Mouse (Mus musculus) thymus, adult 18-20 months (tissue): ENCODE data around the gene Olfr474.
"Not testable (repeated sequence)": the region's sequence is repeated elsewhere in the genome, so short reads cannot be mapped to it uniquely, and the experiment has no call there.

ENCODE experiments used
- DNase-seq, 2 experiments: peaks; one replicate each; pipeline ENCODE4 v3.0.0; 2022; ENCODE audit warnings: mixed read lengths in 2 of 2

Gene Olfr474

DNA sequence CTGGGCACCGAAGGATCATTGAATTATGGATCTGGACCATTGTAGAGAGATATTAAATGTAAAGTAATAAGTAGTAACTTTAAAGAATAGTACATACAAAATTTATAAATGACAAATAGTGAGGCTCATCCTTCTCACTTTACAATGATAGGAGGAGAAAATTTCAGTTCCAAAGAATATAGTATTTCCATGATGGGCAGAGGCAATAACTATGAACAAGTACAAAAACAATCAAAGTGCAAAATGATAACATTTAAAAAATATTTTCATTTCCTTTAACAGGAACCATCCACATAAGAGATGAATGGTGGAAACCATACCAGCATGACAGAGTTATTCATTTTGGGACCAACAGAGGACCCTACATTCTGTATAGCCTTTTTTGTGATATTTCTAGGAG is at the start of gene Olfr474:
TSS of gene Olfr474 (plus strand) at position 301 of the 400 bp plus-strand sequence.
- DNase-seq: no peak

DNA sequence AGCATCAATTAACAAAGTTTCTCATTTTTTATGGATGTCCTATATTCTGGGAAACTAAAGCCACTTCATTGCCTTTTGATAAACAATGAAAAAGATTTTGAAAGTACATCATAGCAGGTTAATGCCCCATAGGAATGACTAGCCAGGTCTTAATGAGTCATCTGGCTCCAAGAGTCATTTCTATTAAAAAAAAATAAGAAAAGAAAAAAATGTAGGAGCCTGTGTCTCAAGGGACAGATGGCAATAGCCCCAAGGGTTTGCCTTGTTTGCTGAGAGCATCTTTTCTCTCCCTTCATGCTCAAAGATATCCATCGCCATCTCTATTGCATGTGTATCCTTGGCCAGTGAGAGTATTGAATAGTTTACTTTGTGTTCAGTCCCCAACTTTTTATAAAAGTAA is 24.3 kb upstream of the Olfr474 start, which contains the start of gene Olfr473:
TSS of gene Olfr473 (plus strand) at position 301 of the 400 bp plus-strand sequence.
- DNase-seq: no peak

DNA sequence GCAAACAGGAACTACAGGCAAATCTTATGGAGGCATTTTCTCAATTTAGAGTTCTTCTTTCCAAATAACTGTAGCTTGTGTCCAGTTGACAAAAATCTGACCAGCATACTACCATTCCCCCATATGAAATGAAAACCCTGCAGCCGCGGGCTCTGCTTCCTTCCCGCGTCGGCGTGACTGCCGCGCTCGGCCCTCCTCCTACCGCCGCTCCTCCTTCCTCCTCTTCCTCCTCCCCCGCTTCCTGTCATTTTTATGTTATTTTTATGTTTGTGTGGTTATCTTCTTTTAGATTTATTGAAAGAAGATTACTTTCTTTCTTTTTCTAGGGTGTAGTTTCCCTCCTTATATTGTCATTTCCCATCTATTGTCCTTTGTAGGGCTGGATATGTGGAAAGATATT is 1.9 kb upstream of the Olfr474 start:
- DNase-seq: not testable (repeated sequence)

DNA sequence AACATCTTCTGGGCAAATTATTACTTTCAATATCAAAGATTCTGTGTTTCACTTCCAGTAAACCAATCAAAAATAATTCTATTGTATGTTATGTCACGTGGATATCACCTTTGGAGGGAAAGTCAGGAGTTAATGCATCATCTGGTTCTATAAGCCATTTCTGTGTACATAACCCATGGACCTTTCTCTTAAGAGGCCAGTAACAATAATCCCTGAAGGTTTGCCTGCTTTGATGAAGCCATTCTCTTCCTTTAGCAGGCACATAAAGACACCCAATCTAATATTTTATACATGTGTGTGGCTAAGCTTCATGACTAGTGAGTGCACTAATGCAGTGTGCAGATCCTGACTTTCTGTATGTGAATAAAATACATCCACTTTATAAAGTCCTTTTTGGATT is 10.1 kb downstream of the Olfr474 start, which contains the start of gene Olfr476:
TSS of gene Olfr476 (plus strand) at position 301 of the 400 bp plus-strand sequence.
- DNase-seq: no peak

DNA sequence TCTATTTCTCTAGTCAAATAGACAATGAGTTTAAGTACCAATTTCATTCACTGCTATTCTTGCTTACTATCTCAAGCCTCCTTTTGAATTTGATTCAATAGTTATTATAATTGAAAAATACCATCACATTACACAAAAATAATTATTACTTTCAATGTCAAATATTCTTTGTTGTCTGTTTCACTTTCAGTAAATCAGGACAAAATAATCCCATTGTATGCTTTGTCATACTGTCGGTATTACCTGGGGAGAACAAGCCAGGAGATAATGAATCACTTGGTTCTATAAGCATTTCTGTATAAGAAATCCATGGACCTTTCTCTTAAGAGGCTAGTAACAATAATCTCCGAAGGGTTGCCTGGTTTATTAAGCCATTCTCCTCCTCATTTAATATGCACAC is 31.9 kb downstream of the Olfr474 start, which contains the start of gene Olfr477:
TSS of gene Olfr477 (plus strand) at position 301 of the 400 bp plus-strand sequence.
- DNase-seq: no peak
